Mouse (Mus musculus): Measurements from ENCODE around the gene Gm20388. TPM values are rescaled to one million over a fixed set of nuclear protein-coding genes. Genes with fewer than 3 reads are reported as not detected.

The Gm20388 gene
- polyA plus RNA-seq, 1 experiment from 2014 or later: 1.7 TPM

DNA sequence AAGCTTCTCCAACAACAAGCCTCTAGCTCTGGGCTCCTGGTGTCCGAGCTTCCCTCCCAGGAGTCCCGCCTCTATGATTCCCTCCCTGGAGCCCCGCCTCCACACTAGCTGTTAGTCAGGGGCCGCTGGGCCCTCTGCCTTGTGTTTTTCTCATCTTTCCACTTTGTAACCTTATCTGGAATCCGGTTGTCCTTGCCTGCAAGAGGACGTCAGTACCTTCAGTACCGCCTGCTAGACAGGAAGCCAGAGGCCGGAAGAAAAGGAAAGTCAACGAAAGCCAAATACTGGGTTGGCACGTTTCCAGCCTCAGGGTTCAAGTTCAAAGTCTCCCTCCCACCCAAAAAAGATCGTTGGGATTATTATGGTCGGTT is 841.4 kb downstream of the Gm20388 start:
- H3K36me3 ChIP-seq: no peaks in the 10 kb centered on the region
- H3K27ac ChIP-seq: peak overlapping the region; percentile 50
- H3K4me3 ChIP-seq: no peak overlapping the region
- peaks cover 54% of the 10 kb centered on the region for H3K4me1 ChIP-seq (replicated peaks)
- 25% methylated on average over 12 of the region's 12 CpGs for WGBS
- DNase-seq (ENCODE audit: low spot score): no peak
- H3K27me3 ChIP-seq (ENCODE audit: insufficient read depth, poor library complexity, severe bottlenecking): peaks cover 16% of the 10 kb centered on the region
- H3K9me3 ChIP-seq: no peaks in the 10 kb centered on the region

DNA sequence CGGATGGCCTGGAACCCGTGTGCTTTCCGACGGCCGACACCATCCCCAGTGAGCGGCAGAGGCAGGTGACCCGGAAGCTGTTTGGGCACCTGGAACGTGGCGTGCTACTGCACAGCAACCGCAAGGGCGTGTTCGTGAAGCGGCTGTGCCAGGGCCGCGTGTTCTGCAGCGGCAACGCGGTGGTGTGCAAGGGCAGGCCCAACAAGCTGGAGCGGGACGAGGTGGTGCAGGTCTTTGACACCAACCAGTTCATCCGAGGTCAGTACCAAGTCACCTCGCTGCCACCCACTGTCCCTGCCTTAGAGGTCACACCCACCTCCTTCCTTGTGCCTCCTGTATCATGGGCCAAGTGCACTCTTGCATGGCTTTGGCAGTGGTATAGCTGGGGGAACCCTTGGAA is 842.8 kb downstream of the Gm20388 start:
- Histone ChIP-seq H3K27me3 (ENCODE audit: insufficient read depth, poor library complexity, severe bottlenecking) (peaks cover 16% of the 10 kb centered on the region), H3K36me3 (no peaks in the 10 kb centered on the region), H3K4me3 (no peak overlapping the region), H3K9me3 (no peaks in the 10 kb centered on the region), H3K27ac (peak overlapping the region; percentile 35; the same call in 1 of the 2 replicates), H3K4me1 (replicated peaks) (peaks cover 65% of the 10 kb centered on the region)
- WGBS: 93% methylated on average over 22 of the region's 22 CpGs
- no peak for DNase-seq (ENCODE audit: low spot score)

DNA sequence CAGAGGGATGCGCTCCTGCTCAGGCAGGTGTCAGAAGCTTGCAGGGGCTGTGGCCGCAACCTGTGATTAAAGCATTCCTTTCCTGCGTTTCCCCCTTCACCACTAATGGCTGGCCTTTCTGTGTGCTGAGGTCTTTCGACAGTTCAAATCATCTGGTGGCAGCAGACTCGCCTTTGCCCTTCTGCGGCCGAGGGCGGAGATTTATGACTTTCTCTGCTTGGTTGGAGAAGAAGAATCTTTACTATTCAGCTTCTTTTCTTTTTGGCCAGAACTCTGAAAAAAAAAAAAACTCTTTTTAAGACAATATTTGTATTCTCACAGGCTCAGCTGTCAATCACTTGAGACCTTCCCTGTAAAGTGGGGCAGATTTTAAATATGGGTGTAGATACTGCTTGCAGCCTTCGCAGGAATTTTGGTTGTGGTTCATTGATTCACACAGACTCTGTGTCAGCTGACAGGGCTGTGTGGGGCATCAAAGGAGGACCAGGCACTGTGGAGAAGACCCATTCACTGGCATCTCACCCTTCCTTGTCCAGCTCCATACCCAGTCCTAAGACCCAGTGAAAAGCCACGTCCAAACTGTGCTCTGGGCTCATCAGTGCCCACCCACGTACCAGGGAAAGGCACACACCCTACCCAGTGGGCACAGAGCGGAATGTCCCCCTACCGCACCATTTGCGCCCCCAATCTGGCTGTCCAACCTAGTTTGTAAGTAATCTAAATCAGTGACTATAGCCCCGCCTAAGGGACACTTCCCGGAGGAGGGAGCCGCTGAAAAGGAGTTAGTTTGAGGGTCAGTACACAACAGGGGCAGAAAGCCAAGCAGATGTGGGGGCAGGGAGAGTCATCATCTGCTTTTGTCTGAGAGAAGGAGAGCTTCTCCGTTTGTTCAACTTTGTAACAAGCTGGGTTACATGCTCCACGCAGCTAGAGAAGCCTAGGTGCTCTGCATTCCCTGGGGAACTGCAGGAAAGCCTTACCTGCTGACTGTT is 845.0 kb downstream of the Gm20388 start:
- Histone ChIP-seq H3K27ac (peak overlapping the region; percentile 72; the same call in 1 of the 2 replicates), H3K4me3 (no peak overlapping the region), H3K36me3 (no peaks in the 10 kb centered on the region), H3K27me3 (ENCODE audit: insufficient read depth, poor library complexity, severe bottlenecking) (peaks cover 21% of the 10 kb centered on the region), H3K9me3 (no peaks in the 10 kb centered on the region), H3K4me1 (replicated peaks) (peaks cover 67% of the 10 kb centered on the region)
- DNase-seq (ENCODE audit: low spot score): peak; percentile 30
- WGBS: 38% methylated on average over 19 of the region's 19 CpGs

DNA sequence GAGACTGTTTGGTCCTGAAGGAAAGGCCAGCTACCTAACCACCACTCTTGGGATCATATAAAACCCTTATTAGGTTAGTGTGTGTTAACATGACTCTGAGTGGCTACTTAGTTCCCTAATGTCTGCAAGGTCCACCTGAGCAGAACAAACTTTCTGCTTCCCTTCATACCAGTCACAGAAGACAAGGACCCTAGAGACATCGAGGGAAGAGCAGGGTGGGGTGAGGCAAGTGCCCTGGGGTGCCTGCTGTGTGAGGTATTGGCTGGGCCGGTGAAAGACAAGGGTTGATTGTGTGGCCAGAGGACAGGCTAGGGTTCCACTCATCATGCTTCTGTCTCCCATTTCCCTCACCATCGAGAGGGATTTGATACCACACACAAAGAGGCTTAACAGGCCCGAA is 847.4 kb downstream of the Gm20388 start:
- 61% methylated on average over 4 of the region's 4 CpGs for WGBS
- no peaks in the 10 kb centered on the region for H3K36me3 ChIP-seq
- no peaks in the 10 kb centered on the region for H3K9me3 ChIP-seq
- peaks cover 49% of the 10 kb centered on the region for H3K4me1 ChIP-seq (replicated peaks)
- 0 out of 2 replicates have a peak overlapping the region, but pooled peaks have one; percentile 6 for H3K27ac ChIP-seq
- peaks cover 19% of the 10 kb centered on the region for H3K27me3 ChIP-seq (ENCODE audit: insufficient read depth, poor library complexity, severe bottlenecking)
- DNase-seq (ENCODE audit: low spot score): no peak
- no peak overlapping the region for H3K4me3 ChIP-seq

DNA sequence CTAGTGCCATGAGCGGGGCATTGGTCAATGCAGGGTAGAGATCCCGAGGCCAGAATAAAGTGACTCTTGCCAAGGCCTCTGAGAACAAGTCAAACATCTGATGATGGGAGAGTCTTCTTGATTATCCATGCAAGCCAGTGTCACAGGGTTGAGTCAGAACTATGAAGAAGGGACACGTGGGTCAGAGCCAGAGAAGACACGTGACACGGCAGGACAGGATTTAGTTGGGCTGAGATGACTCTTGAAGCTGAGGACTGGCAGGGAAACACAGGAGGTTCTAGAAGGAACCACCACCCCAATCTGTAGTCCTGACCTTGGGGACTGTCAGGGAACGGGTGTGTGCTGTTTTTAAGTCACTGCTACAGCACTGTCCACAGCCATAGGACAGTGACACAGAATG is 849.2 kb downstream of the Gm20388 start:
- H3K4me1 ChIP-seq (replicated peaks): peaks cover 33% of the 10 kb centered on the region
- H3K27ac ChIP-seq: no peak overlapping the region
- WGBS: 87% methylated on average over 6 of the region's 6 CpGs
- peaks cover 11% of the 10 kb centered on the region for H3K27me3 ChIP-seq (ENCODE audit: insufficient read depth, poor library complexity, severe bottlenecking)
- H3K36me3 ChIP-seq: no peaks in the 10 kb centered on the region
- H3K4me3 ChIP-seq: no peak overlapping the region
- DNase-seq (ENCODE audit: low spot score): no peak
- no peaks in the 10 kb centered on the region for H3K9me3 ChIP-seq

DNA sequence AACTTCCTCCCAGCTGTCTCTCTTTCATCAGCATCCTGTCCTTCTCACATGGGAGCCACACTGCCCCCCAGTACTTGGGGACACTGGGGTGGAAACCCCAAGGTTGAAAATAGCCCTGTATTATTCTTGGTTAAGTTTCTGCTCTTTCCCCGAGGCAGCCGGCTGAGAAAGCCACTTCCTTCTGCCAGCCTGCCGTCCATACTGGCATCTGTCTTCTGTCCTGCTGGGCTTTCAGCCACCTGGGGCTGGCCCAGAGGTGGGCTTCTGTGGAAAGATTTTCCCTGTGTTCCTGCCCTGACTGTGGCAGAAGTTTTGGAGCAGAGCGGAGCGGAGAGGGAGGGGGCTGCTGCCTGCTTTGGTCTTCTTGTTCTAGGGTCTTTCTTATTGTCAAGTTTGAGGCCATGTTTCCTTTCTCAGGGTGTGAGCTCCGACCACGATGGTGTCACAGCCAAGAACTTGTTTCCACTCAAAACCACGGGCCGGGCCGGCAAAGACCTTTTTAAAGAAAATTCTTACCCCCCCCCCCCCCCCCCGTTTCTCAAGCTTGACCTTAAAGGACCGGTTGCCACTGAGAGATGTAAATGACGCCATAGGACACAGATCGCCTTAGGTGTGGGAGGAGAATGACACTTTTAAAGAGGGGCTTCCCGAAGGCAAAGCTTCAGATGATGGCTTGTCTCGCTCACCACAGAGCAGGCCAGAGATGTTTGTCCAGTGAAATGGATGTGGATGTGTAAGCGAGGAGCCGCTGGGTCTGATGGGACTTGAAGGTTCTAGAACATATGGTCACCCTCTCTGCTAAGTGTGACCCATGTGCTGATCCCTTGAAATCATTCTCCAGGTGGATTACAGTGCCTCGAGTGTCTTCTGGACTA is 849.9 kb downstream of the Gm20388 start:
- no peak overlapping the region for H3K27ac ChIP-seq
- H3K9me3 ChIP-seq: no peaks in the 10 kb centered on the region
- no peak overlapping the region for H3K4me3 ChIP-seq
- peaks cover 7% of the 10 kb centered on the region for H3K27me3 ChIP-seq (ENCODE audit: insufficient read depth, poor library complexity, severe bottlenecking)
- H3K4me1 ChIP-seq (replicated peaks): peaks cover 33% of the 10 kb centered on the region
- 84% methylated on average over 19 of the region's 19 CpGs for WGBS
- DNase-seq (ENCODE audit: low spot score): no peak
- no peaks in the 10 kb centered on the region for H3K36me3 ChIP-seq

DNA sequence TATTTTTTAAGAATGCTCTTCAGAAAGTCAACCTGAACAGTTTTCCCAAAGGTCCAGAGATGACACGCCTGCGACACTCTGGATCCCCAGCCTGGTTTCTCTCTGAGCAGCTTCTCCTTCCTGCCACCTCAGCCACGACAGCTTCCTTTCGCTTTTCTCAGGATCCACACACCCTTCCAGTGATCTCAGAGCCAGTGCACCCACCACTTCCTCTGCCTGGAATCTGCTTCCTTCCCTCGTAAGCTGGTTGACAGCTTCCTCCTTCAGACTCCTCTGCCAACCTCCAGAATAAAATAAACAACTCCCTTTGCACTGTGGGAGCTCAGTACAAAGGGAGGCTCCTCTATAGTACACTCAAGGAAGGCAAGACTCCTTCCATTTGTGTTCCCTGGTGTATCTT is 852.6 kb downstream of the Gm20388 start:
- H3K4me3 ChIP-seq: no peak overlapping the region
- 81% methylated on average over 5 of the region's 5 CpGs for WGBS
- no peaks in the 10 kb centered on the region for H3K9me3 ChIP-seq
- DNase-seq (ENCODE audit: low spot score): no peak
- peaks cover 17% of the 10 kb centered on the region for H3K27me3 ChIP-seq (ENCODE audit: insufficient read depth, poor library complexity, severe bottlenecking)
- 0 out of 2 replicates have a peak, but pooled peaks cover 14% of the 10 kb centered on the region for H3K4me1 ChIP-seq (replicated peaks)
- H3K36me3 ChIP-seq: no peaks in the 10 kb centered on the region
- H3K27ac ChIP-seq: no peak overlapping the region

DNA sequence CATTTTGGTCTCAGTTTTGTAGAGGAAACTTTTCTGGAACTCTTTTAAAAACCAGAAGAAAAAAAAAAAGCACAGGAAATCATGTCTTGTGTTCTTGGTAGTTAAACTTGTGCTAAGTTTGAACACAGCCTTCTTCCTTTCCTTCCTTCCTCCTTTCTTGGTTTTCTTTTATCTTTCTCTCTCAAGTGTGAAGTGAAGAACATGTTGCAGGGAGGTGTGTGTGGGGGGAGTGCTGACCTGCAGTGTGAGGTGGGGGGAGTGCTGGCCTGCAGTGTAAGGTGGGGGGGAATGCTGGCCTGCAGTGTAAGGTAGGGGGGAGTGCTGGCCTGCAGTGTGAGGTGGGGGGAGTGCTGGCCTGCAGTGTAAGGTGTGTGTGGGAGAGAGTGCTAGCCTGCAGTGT is 854.0 kb downstream of the Gm20388 start:
- DNase-seq (ENCODE audit: low spot score): no peak
- H3K27me3 ChIP-seq (ENCODE audit: insufficient read depth, poor library complexity, severe bottlenecking): peaks cover 26% of the 10 kb centered on the region
- H3K27ac ChIP-seq: no peak overlapping the region
- no peak overlapping the region for H3K4me3 ChIP-seq
- no peaks in the 10 kb centered on the region for H3K9me3 ChIP-seq
- no peaks in the 10 kb centered on the region for H3K36me3 ChIP-seq
- peaks cover 9% of the 10 kb centered on the region; the same call in 1 of the 2 replicates for H3K4me1 ChIP-seq (replicated peaks)

DNA sequence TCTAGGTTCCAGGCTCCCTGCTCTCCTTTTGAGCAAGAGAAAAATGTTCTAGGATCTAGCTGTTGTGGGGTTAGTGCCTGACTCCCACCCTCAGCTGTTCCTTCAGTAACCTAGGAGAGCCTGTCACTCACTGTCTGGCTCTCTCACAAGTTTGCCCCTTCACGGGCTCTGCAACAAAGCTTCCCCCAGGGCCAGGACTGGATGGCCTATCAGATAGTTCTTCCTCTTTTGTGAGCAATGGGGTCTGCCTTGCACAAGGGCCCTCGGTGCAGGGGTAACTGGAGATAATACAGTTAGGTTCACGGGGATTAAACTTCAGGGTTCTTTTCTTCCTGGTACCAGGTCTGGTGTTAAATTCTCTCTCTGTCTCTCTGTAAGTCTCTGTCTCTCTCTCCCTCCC is 856.0 kb downstream of the Gm20388 start:
- no peak overlapping the region for H3K27ac ChIP-seq
- 41% methylated on average over 3 of the region's 3 CpGs for WGBS

DNA sequence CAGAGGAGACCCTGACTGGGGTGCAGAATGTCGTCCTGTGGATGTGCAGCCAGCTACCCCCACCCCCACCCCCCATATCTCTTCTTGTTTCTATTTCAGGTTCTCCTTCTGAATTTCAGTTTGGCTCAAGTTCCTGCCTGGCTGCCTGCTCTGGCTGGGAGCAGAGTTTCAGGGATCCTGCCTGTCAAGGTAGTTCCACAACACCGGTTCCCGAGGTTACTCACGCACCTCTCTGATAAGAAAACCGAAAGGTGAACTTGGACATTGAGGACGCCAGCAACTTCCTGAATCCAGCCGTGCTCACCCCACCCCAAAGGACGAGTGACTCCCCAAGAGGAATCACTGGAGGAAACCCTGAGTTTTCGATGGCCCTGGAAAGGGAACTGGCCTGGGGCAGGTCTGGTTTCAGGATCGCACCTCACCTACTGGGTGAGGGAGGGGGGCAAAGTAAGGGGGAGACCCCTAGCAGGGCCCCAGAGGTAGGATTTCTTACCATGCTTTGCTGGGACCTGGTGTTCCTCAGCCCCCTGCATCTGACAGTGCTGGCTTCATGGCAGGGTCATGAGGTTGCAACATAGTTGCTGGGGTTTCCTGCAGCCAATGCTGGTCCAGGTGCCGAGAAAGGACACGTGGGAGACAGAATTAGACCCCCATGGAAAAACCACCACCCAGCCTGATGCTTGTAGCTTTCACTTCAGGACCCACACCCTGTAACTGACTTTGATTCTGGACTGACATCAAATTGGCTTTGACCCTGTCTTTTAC is 858.0 kb downstream of the Gm20388 start:
- no peak overlapping the region for H3K27ac ChIP-seq
- no peak overlapping the region for H3K4me3 ChIP-seq
- no peaks in the 10 kb centered on the region for H3K36me3 ChIP-seq
- H3K4me1 ChIP-seq (replicated peaks): peaks cover 9% of the 10 kb centered on the region; the same call in 1 of the 2 replicates
- WGBS: 79% methylated on average over 12 of the region's 12 CpGs
- peaks cover 35% of the 10 kb centered on the region for H3K27me3 ChIP-seq (ENCODE audit: insufficient read depth, poor library complexity, severe bottlenecking)
- H3K9me3 ChIP-seq: no peaks in the 10 kb centered on the region
- no peak for DNase-seq (ENCODE audit: low spot score)

More for the DNA sequence above, 856.0 kb downstream of the Gm20388 start:
- peaks cover 9% of the 10 kb centered on the region; the same call in 1 of the 2 replicates for H3K4me1 ChIP-seq (replicated peaks)
- no peak overlapping the region for H3K4me3 ChIP-seq
- peaks cover 29% of the 10 kb centered on the region for H3K27me3 ChIP-seq (ENCODE audit: insufficient read depth, poor library complexity, severe bottlenecking)
- DNase-seq (ENCODE audit: low spot score): no peak
- H3K36me3 ChIP-seq: no peaks in the 10 kb centered on the region
- no peaks in the 10 kb centered on the region for H3K9me3 ChIP-seq

DNA sequence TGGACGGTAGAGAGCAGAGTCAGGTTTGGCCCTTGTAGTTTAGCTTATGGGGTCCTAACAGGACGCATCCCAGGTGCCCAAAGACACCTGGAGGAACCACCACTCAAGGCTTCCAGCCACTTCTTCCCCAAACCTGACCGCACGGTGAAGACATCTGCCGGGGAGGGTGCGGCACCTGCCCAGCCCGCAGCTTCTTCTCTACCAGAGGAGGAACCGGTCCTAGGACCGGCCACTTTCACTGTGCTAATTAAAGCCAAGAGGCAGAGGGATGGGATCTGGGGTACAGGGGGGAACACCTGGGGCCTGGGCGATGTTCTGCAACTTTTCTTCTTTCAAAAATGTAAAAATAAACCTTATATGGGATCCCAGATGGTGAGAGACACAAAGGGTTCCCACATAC is 866.5 kb downstream of the Gm20388 start:
- Histone ChIP-seq H3K4me3 (no peak overlapping the region), H3K9me3 (no peaks in the 10 kb centered on the region)

DNA sequence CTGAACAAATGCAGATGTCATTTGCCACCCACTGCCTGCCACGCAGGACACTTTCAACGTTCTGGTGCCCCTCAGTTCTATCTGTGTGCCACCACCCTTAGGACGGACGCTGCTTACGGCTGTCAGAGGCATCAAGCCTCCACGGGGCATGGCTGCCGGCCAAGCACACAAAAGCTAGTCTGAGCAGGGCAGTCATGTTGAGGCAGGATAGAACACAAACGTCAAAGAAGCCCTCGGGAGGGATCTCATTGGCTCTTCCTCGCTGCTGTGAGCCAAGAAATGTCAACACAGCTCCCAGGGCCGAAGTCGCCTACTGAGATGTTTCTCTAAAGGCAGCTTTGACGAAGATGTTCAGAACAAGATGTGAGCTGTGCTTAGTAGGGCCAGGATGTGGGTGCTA is 867.1 kb downstream of the Gm20388 start:
- 53% methylated on average over 13 of the region's 13 CpGs for WGBS
- peaks cover 53% of the 10 kb centered on the region for H3K27me3 ChIP-seq (ENCODE audit: insufficient read depth, poor library complexity, severe bottlenecking)
- H3K27ac ChIP-seq: no peak overlapping the region
- no peaks in the 10 kb centered on the region for H3K36me3 ChIP-seq
- no peak overlapping the region for H3K4me3 ChIP-seq
- H3K4me1 ChIP-seq (replicated peaks): peaks cover 19% of the 10 kb centered on the region
- no peak for DNase-seq (ENCODE audit: low spot score)
- H3K9me3 ChIP-seq: no peaks in the 10 kb centered on the region

More for the DNA sequence above, 866.5 kb downstream of the Gm20388 start:
- peaks cover 53% of the 10 kb centered on the region for H3K27me3 ChIP-seq (ENCODE audit: insufficient read depth, poor library complexity, severe bottlenecking)
- WGBS: 93% methylated on average over 10 of the region's 10 CpGs
- no peak for DNase-seq (ENCODE audit: low spot score)
- H3K27ac ChIP-seq: no peak overlapping the region
- no peaks in the 10 kb centered on the region for H3K36me3 ChIP-seq
- H3K4me1 ChIP-seq (replicated peaks): peaks cover 19% of the 10 kb centered on the region

All from hindbrain, embryonic 10.5 days (tissue).